Mouse (Mus musculus) CH12.LX (cell line): ENCODE data around the gene Gja5. TPM values are rescaled to one million over a fixed set of nuclear protein-coding genes. Genes with fewer than 3 reads are reported as not detected.

Source experiments
- DNase-seq: peaks from one replicate; pipeline ENCODE4 v3.0.0-alpha.2; 2013; ENCODE audit errors: extremely low read depth
- H3K27ac ChIP-seq: 2 replicates; pipeline ENCODE4 v1.5.1; 2012; ENCODE audit warnings: low read depth, mild to moderate bottlenecking, control low read depth, moderate library complexity; ENCODE audit not compliant: insufficient read depth
- H3K27me3 ChIP-seq: replicated peaks from 2 replicates; pipeline ENCODE3; 2012; ENCODE audit warnings: inconsistent platforms
- H3K36me3 ChIP-seq, 2 experiments: replicated peaks in 1 of 2; 2 replicates each; pipeline versions ENCODE3 to v1.6.1; 2012; ENCODE audit warnings: inconsistent platforms in 1 of 2, low read length in 1 of 2, mild to moderate bottlenecking in 1 of 2, mixed read lengths in 1 of 2, moderate library complexity in 1 of 2; ENCODE audit not compliant: control insufficient read depth in 1 of 2, insufficient read depth in 1 of 2
- H3K4me1 ChIP-seq, 2 experiments: 2 replicates each; pipeline ENCODE4 v1.6.1; 2012; ENCODE audit warnings: inconsistent platforms in 1 of 2, moderate library complexity in 1 of 2; ENCODE audit not compliant: insufficient read depth in 2 of 2, control insufficient read depth in 1 of 2
- H3K4me2 ChIP-seq: 2 replicates; pipeline ENCODE4 v1.6.1; 2012; ENCODE audit warnings: low read depth, mild to moderate bottlenecking, control low read depth; ENCODE audit not compliant: poor library complexity, insufficient read depth, severe bottlenecking
- H3K4me3 ChIP-seq, 3 experiments: fragments of 150-350 bp in 1 of 3; sonication (generic) in 1 of 3; replicated peaks in 1 of 3; 2 replicates each; pipeline versions ENCODE3 to v1.5.1; 2011 to 2012; ENCODE audit warnings: low read depth in 2 of 3, low read length in 2 of 3, mild to moderate bottlenecking in 2 of 3, moderate library complexity in 2 of 3, control low read depth in 1 of 3, improper control_type of control experiment in 1 of 3, inconsistent platforms in 1 of 3, mixed read lengths in 1 of 3; ENCODE audit not compliant: poor library complexity in 1 of 3
- H3K79me2 ChIP-seq: replicated peaks from 2 replicates; pipeline ENCODE4 v1.6.1; 2012; ENCODE audit warnings: mild to moderate bottlenecking, moderate library complexity; ENCODE audit not compliant: control insufficient read depth, poor library complexity, insufficient read depth, severe bottlenecking; ENCODE audit errors: extremely low read depth
- H3K9ac ChIP-seq: 2 replicates; pipeline ENCODE4 v1.6.1; 2012; ENCODE audit warnings: low read depth, mild to moderate bottlenecking, control low read depth, moderate library complexity; ENCODE audit not compliant: insufficient read depth
- H3K9me3 ChIP-seq: replicated peaks from 2 replicates; pipeline ENCODE3; 2012; ENCODE audit warnings: low read length, inconsistent platforms, mixed read lengths
- CHD1 ChIP-seq: IDR thresholded peaks from 2 replicates; pipeline ENCODE4 v1.6.1; 2012; ENCODE audit warnings: low read depth, low read length, improper control_type of control experiment, inconsistent platforms
- ELF1 ChIP-seq: IDR thresholded peaks from 2 replicates; pipeline ENCODE4 v1.6.1; 2014; ENCODE audit warnings: low read depth, mild to moderate bottlenecking, inconsistent platforms, low read length, improper control_type of control experiment
- EP300 ChIP-seq: IDR thresholded peaks from 2 replicates; pipeline ENCODE4 v1.6.1; 2011; ENCODE audit warnings: low read length, improper control_type of control experiment
- ETS1 ChIP-seq: conservative IDR thresholded peaks from 2 replicates; pipeline ENCODE4 v1.6.1; 2012; ENCODE audit warnings: low read depth, mild to moderate bottlenecking, inconsistent platforms, low read length, improper control_type of control experiment, moderate library complexity
- HCFC1 ChIP-seq: IDR thresholded peaks from 2 replicates; pipeline ENCODE4 v1.6.1; 2012; ENCODE audit warnings: low read depth, mild to moderate bottlenecking, inconsistent platforms, low read length, improper control_type of control experiment
- IRF4 ChIP-seq: IDR thresholded peaks from 2 replicates; pipeline ENCODE4 v1.6.1; 2014; ENCODE audit warnings: low read depth, mild to moderate bottlenecking, inconsistent platforms, low read length, improper control_type of control experiment
- JUN ChIP-seq: IDR thresholded peaks from 2 replicates; pipeline ENCODE4 v1.6.1; 2011; ENCODE audit warnings: low read depth, mild to moderate bottlenecking, low read length, improper control_type of control experiment, moderate library complexity; ENCODE audit not compliant: insufficient read depth
- JUND ChIP-seq: conservative IDR thresholded peaks from 2 replicates; pipeline ENCODE4 v1.6.1; 2011; ENCODE audit warnings: low read depth, low read length, improper control_type of control experiment
- MAZ ChIP-seq: IDR thresholded peaks from 2 replicates; pipeline ENCODE4 v1.6.1; 2012; ENCODE audit warnings: low read depth, mild to moderate bottlenecking, inconsistent platforms, low read length, improper control_type of control experiment, moderate library complexity
- MEF2A ChIP-seq: IDR thresholded peaks from 2 replicates; pipeline ENCODE4 v1.6.1; 2014; ENCODE audit warnings: low read depth, mild to moderate bottlenecking, inconsistent platforms, low read length, improper control_type of control experiment, borderline replicate concordance
- MYC ChIP-seq: IDR thresholded peaks from 2 replicates; pipeline ENCODE4 v1.6.1; 2011; ENCODE audit warnings: low read depth, mild to moderate bottlenecking, improper control_type of control experiment, low read length
- POLR2A ChIP-seq: IDR thresholded peaks from 2 replicates; pipeline ENCODE4 v1.6.1; 2011; ENCODE audit warnings: low read depth, mild to moderate bottlenecking, improper control_type of control experiment, low read length
- SMC3 ChIP-seq: IDR thresholded peaks from 2 replicates; pipeline ENCODE4 v1.6.1; 2011; ENCODE audit warnings: low read depth, low read length, improper control_type of control experiment
- UBTF ChIP-seq: IDR thresholded peaks from 2 replicates; pipeline ENCODE4 v1.6.1; 2012; ENCODE audit warnings: low read depth, mild to moderate bottlenecking, inconsistent platforms, low read length, improper control_type of control experiment, moderate library complexity
- USF2 ChIP-seq: conservative IDR thresholded peaks from 2 replicates; pipeline ENCODE4 v1.6.1; 2011; ENCODE audit warnings: low read depth, low read length, improper control_type of control experiment
- ZNF384 ChIP-seq: IDR thresholded peaks from 2 replicates; pipeline ENCODE4 v1.6.1; 2012; ENCODE audit warnings: low read depth, low read length, improper control_type of control experiment, inconsistent platforms
- dilution Hi-C: fragments of 300-500 bp; cut with MboI; formaldehyde crosslinking; loops from 2 replicates; pipeline ENCODE4 v1.14.3; 2020; ENCODE audit warnings: low sequenced_read_pairs; ENCODE audit not compliant: extremely low pct_unique_long_range_greater_than_20kb, extremely low pct_ligation_motif_present
- in situ Hi-C: fragments of 300-500 bp; cut with MboI; formaldehyde crosslinking; loops from 3 replicates; pipeline ENCODE4 v1.14.3; 2019; ENCODE audit warnings: low sequenced_read_pairs, low pct_ligation_motif_present, low pct_unique_long_range_greater_than_20kb, mixed read lengths
- polyA plus RNA-seq: library from polyadenylated mRNA; unstranded; fragments of >175 nt; gene quantifications from 2 replicates; pipeline ENCODE4 v1.2.1, GENCODE M21; 2012; ENCODE audit warnings: low read depth; ENCODE audit not compliant: insufficient read length
- total RNA-seq, 2 experiments: library from RNA; depleted of rRNA; stranded (reverse); fragments of 300-350 nt in 1 of 2; fragments of >200 nt in 1 of 2; gene quantifications; 2 replicates each; pipeline ENCODE4 v1.2.3; 2012 to 2014

The Gja5 gene
- total and polyA plus RNA-seq, 3 experiments, result not detected

GRCm38 (mm10) chr3:96883690-96884089 is 20.8 kb upstream of the Gja5 start:
- Histone ChIP-seq H3K9me3 (no peaks in the 10 kb centered on the region), H3K36me3 (peaks cover 25 to 81% of the 10 kb centered on the region in 2 experiments), H3K4me1 (peaks cover 18 to 36% of the 10 kb centered on the region in 2 experiments), H3K79me2 (no peaks in the 10 kb centered on the region), H3K4me3 (no peak overlapping the region), H3K27ac (no peak overlapping the region), H3K4me2 (peak overlapping the region; percentile 19; the same call in 1 of the 2 replicates), H3K27me3 (no peaks in the 10 kb centered on the region), H3K9ac (no peak overlapping the region)
- dilution Hi-C loops, result no loop called here
- in situ Hi-C loops, result no loop called here
- TF ChIP-seq UBTF (no peak), POLR2A (no peak), USF2 (no peak), ZNF384 (no peak), MEF2A (peak; percentile 76), CHD1 (no peak), JUN (peak; percentile 31; the same call in 1 of the 2 replicates), SMC3 (no peak), IRF4 (peak; percentile 85), MYC (0 out of 2 replicates have a peak, but pooled peaks have one; percentile 27), JUND (peak; percentile 47; the same call in 1 of the 2 replicates), ETS1 (peak; percentile 73; the same call in 1 of the 2 replicates), HCFC1 (peak; percentile 8; the same call in 1 of the 2 replicates), ELF1 (0 out of 2 replicates have a peak, but pooled peaks have one; percentile 7), EP300 (peak; percentile 42; the same call in 1 of the 2 replicates)
- peak; percentile 40 for DNase-seq

- no peak for TF ChIP-seq MAZ
- Histone ChIP-seq H3K9me3 (no peaks in the 10 kb centered on the region), H3K36me3 (peaks cover 4 to 34% of the 10 kb centered on the region in 2 experiments), H3K79me2 (peaks cover 2% of the 10 kb centered on the region; the same call in 1 of the 2 replicates), H3K4me1 (peaks cover 3 to 20% of the 10 kb centered on the region in 2 experiments; a peak in 3 of 4 replicates), H3K27ac (no peak overlapping the region), H3K27me3 (no peaks in the 10 kb centered on the region), H3K9ac (no peak overlapping the region), H3K4me3 (no peak overlapping the region), H3K4me2 (no peak overlapping the region)
- no peak for DNase-seq
- in situ Hi-C loops (no loop called here), dilution Hi-C loops (no loop called here)
Observed at GRCm38 (mm10) chr3:96902336-96902999, 2.0 kb upstream of the Gja5 start.
